Mouse (Mus musculus): ENCODE measurements around the gene Ccdc57.

DNA sequence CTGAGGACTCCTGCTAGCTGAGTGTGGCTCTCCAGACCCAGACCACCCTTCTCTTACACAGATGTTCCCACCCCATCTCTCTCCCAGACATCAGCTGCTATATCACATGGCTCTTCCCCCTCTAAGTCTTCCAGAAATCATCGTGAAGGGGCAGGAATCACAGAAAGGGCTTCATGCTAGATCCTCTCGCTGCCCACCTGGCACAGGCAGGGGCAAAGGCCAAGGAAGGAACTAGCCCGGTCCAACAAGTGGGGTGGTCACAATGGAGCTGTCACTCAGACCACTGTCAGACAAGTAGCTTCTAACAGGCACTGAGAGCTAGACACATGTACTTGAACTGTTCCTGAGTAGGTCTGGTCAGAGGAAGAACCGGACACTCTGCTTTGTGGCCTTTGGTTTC is 104.3 kb downstream of the Ccdc57 start:
- TF ChIP-seq CTCF (IDR thresholded peaks at IDR 0.05; ENCODE audit: borderline replicate concordance, control insufficient read depth, extremely low read depth, insufficient read depth, low read length, poor library complexity) (no peak), POLR2A (IDR thresholded peaks at IDR 0.05; ENCODE audit: control insufficient read depth, extremely low read depth, insufficient read depth, low read length, poor library complexity) (no peak)

Measured in thymus, adult 2 months (tissue).